Mouse (Mus musculus) intestine, postnatal 0 days (tissue): ENCODE measurements around the gene Gm20683. TPM values are rescaled to one million over a fixed set of nuclear protein-coding genes. Genes with fewer than 3 reads are reported as not detected.
A peak's percentile ranks its signal among the peaks of the same experiment; 100 is the strongest.

Source experiments
- ATAC-seq: fragments of 200-750 bp; cut with Nextera tagmentation; 2 replicates; pipeline ENCODE4 v1.8.0; 2017; ENCODE audit warnings: mild to moderate bottlenecking, moderate TSS enrichment, moderate library complexity
- H3K27ac ChIP-seq: fragments of 300-500 bp; sonication (generic); 2 replicates; pipeline ENCODE4 v1.5.1; 2014; ENCODE audit warnings: mild to moderate bottlenecking, low read depth, low read length, moderate library complexity
- H3K27me3 ChIP-seq: fragments of 300-500 bp; sonication (generic); replicated peaks from 2 replicates; pipeline ENCODE4 v1.6.1; 2014; ENCODE audit warnings: low read length, mixed read lengths; ENCODE audit not compliant: control insufficient read depth, insufficient read depth
- H3K36me3 ChIP-seq: fragments of 300-500 bp; sonication (generic); 2 replicates; pipeline ENCODE4 v1.6.1; 2014; ENCODE audit warnings: mild to moderate bottlenecking, moderate library complexity; ENCODE audit not compliant: control insufficient read depth, insufficient read depth
- H3K4me1 ChIP-seq: fragments of 300-500 bp; sonication (generic); replicated peaks from 2 replicates; pipeline ENCODE4 v1.6.1; 2014; ENCODE audit warnings: antibody characterized with exemption, low read length, mixed read lengths; ENCODE audit not compliant: control insufficient read depth, insufficient read depth
- H3K4me2 ChIP-seq: fragments of 300-500 bp; sonication (generic); replicated peaks from 2 replicates; pipeline ENCODE4 v1.6.1; 2014; ENCODE audit warnings: low read depth, mild to moderate bottlenecking, moderate library complexity
- H3K4me3 ChIP-seq: fragments of 300-500 bp; sonication (generic); 2 replicates; pipeline ENCODE4 v1.5.1; 2014; ENCODE audit warnings: low read depth, low read length
- H3K9ac ChIP-seq: fragments of 300-500 bp; sonication (generic); 2 replicates; pipeline ENCODE4 v1.6.1; 2014; ENCODE audit warnings: mild to moderate bottlenecking, low read depth, low read length
- H3K9me3 ChIP-seq: fragments of 300-500 bp; sonication (generic); 2 replicates; pipeline ENCODE4 v1.6.1; 2016; ENCODE audit warnings: mixed run types; ENCODE audit not compliant: control insufficient read depth
- CTCF ChIP-seq: sonication (generic); IDR thresholded peaks from 2 replicates; pipeline ENCODE4 v1.5.1; 2016; ENCODE audit warnings: low read depth, mild to moderate bottlenecking, control low read depth, antibody characterized with exemption, moderate library complexity
- WGBS: fragments of 180-500 bp; shearing (Covaris S2); extraction: QIAGEN DNeasy Blood & Tissue Kit; methylation state at CpG from one replicate; pipeline ENCODE4 v1.1.7; 2014; 5-methylcytosine and 5-hydroxymethylcytosine counted together
- polyA plus RNA-seq: library from polyadenylated mRNA; unstranded; fragments of >200 nt; fragmentation: Nextera tagmentation; extraction: Ambion mirVana; gene quantifications from 2 replicates; pipeline ENCODE4 v1.2.1, GENCODE M21; 2015

The Gm20683 gene
- polyA plus RNA-seq, 1 experiment from 2014 or later, result 0.90 TPM

GRCm38 (mm10) chr17:25796951-25797369 lies 44.6 kb downstream of the Gm20683 start, which contains the start of gene Metrn:
TSS of gene Metrn (minus strand) at chr17:25797136.
- TF ChIP-seq CTCF, result no peak
- Histone ChIP-seq H3K27me3 (no peaks in the 10 kb centered on the region; the same call in 1 of the 2 replicates), H3K4me1 (peaks cover 18% of the 10 kb centered on the region; the same call in 1 of the 2 replicates), H3K9ac (peak within 1 kb of the TSS; percentile 40; the same call in 1 of the 2 replicates), H3K9me3 (no peaks in the 10 kb centered on the region), H3K4me3 (peak within 1 kb of the TSS; percentile 81), H3K4me2 (peak within 1 kb of the TSS; percentile 93), H3K36me3 (no peaks in the 10 kb centered on the region), H3K27ac (no peak within 1 kb of the TSS)
- peak; percentile 56 for ATAC-seq
- 1% methylated on average over 34 of the region's 35 CpGs for WGBS

- no peak for ATAC-seq
- H3K9ac ChIP-seq, result peak overlapping the region; percentile 40; the same call in 1 of the 2 replicates
- no peak overlapping the region for H3K27ac ChIP-seq
- H3K4me2 ChIP-seq, result peak overlapping the region; percentile 93
- H3K9me3 ChIP-seq, result no peaks in the 10 kb centered on the region
- peak overlapping the region; percentile 81 for H3K4me3 ChIP-seq
- H3K4me1 ChIP-seq, result peaks cover 21% of the 10 kb centered on the region; the same call in 1 of the 2 replicates
- no peak; the same call in 1 of the 2 replicates for TF ChIP-seq CTCF
- no peaks in the 10 kb centered on the region for H3K27me3 ChIP-seq
- whole genome bisulfite sequencing, result 6% methylated on average over 37 of the region's 37 CpGs
- H3K36me3 ChIP-seq, result no peaks in the 10 kb centered on the region
Measured at GRCm38 (mm10) chr17:25796211-25796771, 45.3 kb downstream of the Gm20683 start.

GRCm38 (mm10) chr17:25795609-25796092 lies 45.9 kb downstream of the Gm20683 start, which contains the start of gene AC134908.4:
TSS of gene AC134908.4 (minus strand) at chr17:25795659.
- no peaks in the 10 kb centered on the region for H3K36me3 ChIP-seq
- H3K4me2 ChIP-seq, result peak within 1 kb of the TSS; percentile 93
- ATAC-seq, result no peak
- H3K4me1 ChIP-seq, result peaks cover 22% of the 10 kb centered on the region; the same call in 1 of the 2 replicates
- H3K4me3 ChIP-seq, result peak within 1 kb of the TSS; percentile 81
- 48% methylated on average over 6 of the region's 6 CpGs for WGBS
- TF ChIP-seq CTCF, result no peak
- no peaks in the 10 kb centered on the region for H3K9me3 ChIP-seq
- H3K27me3 ChIP-seq, result no peaks in the 10 kb centered on the region
- peak within 1 kb of the TSS; percentile 40; the same call in 1 of the 2 replicates for H3K9ac ChIP-seq
- no peak within 1 kb of the TSS; the same call in 1 of the 2 replicates for H3K27ac ChIP-seq

GRCm38 (mm10) chr17:25794998-25795397 lies 46.6 kb downstream of the Gm20683 start:
- no peak overlapping the region; the same call in 1 of the 2 replicates for H3K27ac ChIP-seq
- no peak overlapping the region for H3K9ac ChIP-seq
- TF ChIP-seq CTCF, result no peak
- no peak for ATAC-seq
- H3K4me1 ChIP-seq, result peaks cover 22% of the 10 kb centered on the region; the same call in 1 of the 2 replicates
- 0 out of 2 replicates have a peak, but pooled peaks cover under 1% of the 10 kb centered on the region for H3K36me3 ChIP-seq
- no peaks in the 10 kb centered on the region for H3K9me3 ChIP-seq
- 91% methylated on average over 17 of the region's 17 CpGs for WGBS
- no peak overlapping the region for H3K4me2 ChIP-seq
- H3K27me3 ChIP-seq, result no peaks in the 10 kb centered on the region
- no peak overlapping the region for H3K4me3 ChIP-seq

- no peak for TF ChIP-seq CTCF
- no peaks in the 10 kb centered on the region for H3K27me3 ChIP-seq
- no peak for ATAC-seq
- H3K27ac ChIP-seq, result no peak overlapping the region
- H3K4me1 ChIP-seq, result peaks cover 22% of the 10 kb centered on the region; the same call in 1 of the 2 replicates
- H3K9me3 ChIP-seq, result no peaks in the 10 kb centered on the region
- WGBS, result 74% methylated on average over 13 of the region's 13 CpGs
- no peak overlapping the region for H3K9ac ChIP-seq
- no peak overlapping the region for H3K4me3 ChIP-seq
- H3K4me2 ChIP-seq, result no peak overlapping the region
- H3K36me3 ChIP-seq, result peaks cover 7% of the 10 kb centered on the region; the same call in 1 of the 2 replicates
Measured at GRCm38 (mm10) chr17:25794197-25794596, 47.4 kb downstream of the Gm20683 start.

DNA sequence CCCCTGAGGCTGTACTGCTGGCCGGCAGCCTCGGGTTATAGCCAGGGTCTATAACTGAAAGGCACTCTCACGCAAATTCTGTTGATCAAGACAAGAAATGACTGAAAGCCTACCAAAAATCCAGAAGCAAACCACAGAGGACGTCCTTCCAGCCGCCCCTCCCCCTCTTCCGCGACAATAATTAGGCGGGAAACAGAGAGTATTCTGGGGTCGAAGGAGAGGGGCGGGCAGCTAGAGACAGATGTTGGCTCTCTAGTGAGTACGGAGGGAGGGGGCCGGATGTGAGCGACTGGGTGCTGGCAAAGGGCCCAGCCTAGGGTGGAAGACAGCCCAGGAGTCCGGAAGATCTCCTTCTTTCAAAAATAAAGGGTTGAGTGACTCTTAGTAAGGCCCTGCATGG lies 48.9 kb downstream of the Gm20683 start, which contains the start of gene Fam173a:
Gene Fam173a, minus strand, starts transcription at position 287 of the 400 bp plus-strand sequence.
- Histone ChIP-seq H3K4me2 (peak within 1 kb of the TSS; percentile 85), H3K4me1 (peaks cover 22% of the 10 kb centered on the region; the same call in 1 of the 2 replicates), H3K27me3 (no peaks in the 10 kb centered on the region), H3K9ac (peak within 1 kb of the TSS; percentile 76), H3K27ac (peak within 1 kb of the TSS; percentile 99), H3K36me3 (peaks cover 16% of the 10 kb centered on the region; the same call in 1 of the 2 replicates), H3K4me3 (peak within 1 kb of the TSS; percentile 83), H3K9me3 (no peaks in the 10 kb centered on the region)
- peak; percentile 25; the same call in 1 of the 2 replicates for ATAC-seq
- 0% methylated on average over 14 of the region's 14 CpGs for WGBS
- TF ChIP-seq CTCF, result no peak
